8 mouse cellular contexts compared by ENCODE assay signal in the genomic region with DNA sequence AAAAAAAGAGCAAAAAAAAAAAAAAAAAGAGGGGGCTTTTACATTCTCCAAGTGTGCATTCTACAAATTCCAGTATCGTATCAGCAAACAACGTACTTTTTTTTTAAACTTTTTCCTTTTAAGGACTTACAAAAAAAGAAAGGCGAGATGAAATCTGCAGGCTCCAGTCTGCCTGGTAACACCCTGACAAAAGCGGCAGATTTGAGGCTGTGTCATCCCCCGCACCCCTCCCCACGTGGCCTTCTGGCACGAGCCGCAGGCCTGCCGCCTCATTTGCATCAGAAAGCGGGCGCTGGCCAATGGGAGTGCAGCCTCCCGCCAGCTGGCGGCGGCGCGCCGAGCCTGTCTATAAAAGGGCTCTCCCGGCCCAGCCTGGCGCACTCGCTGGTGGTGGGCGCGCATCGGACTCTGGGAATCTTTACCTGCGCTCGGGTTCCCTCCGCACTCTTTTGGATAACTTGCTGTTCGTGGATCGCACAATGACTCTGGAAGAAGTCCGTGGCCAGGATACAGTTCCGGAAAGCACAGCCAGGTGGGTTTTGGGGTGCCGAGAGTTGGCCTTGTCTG. TPM values are rescaled to one million over a fixed set of nuclear protein-coding genes. Genes with fewer than 3 reads are reported as not detected.
DNase-seq lines count a peak whose midpoint lies in the region; ATAC-seq and TF ChIP-seq lines count a peak whose summit lies in the region.

Gadd45g (plus strand) TSS at position 378 of the 567 bp plus-strand sequence.

- peak; percentile 98 for TF ChIP-seq POLR2A in testis, adult 2 months (IDR thresholded peaks at IDR 0.05; ENCODE audit: control insufficient read depth, low read depth, low read length)

- no peaks in the 10 kb centered on the region for H3K36me3 ChIP-seq in forebrain, embryonic 11.5 days (ENCODE audit: control insufficient read depth, insufficient read depth, low read length)
- H3K36me3 ChIP-seq in heart, embryonic 16.5 days (ENCODE audit: control insufficient read depth, insufficient read depth), result no peaks in the 10 kb centered on the region
- no peaks in the 10 kb centered on the region for H3K36me3 ChIP-seq in liver, embryonic 16.5 days (ENCODE audit: control insufficient read depth, insufficient read depth)
- no peaks in the 10 kb centered on the region for H3K36me3 ChIP-seq in neural tube, embryonic 13.5 days
- H3K36me3 ChIP-seq in testis, adult 2 months (ENCODE audit: control insufficient read depth, insufficient read depth, low read length), result no peaks in the 10 kb centered on the region

- H3K4me3 ChIP-seq in forebrain, embryonic 11.5 days (ENCODE audit: low read depth, low read length), result peak within 1 kb of the TSS; percentile 54
- H3K4me3 ChIP-seq in heart, embryonic 16.5 days (ENCODE audit: low read length), result peak within 1 kb of the TSS; percentile 77
- H3K4me3 ChIP-seq in liver, embryonic 16.5 days (ENCODE audit: low read depth, low read length), result peak within 1 kb of the TSS; percentile 83
- peak within 1 kb of the TSS; percentile 69 for H3K4me3 ChIP-seq in neural tube, embryonic 13.5 days
- peak within 1 kb of the TSS; percentile 87 for H3K4me3 ChIP-seq in testis, adult 2 months (ENCODE audit: control insufficient read depth, low read depth, low read length)

- peak; percentile 85 to 88 for DNase-seq in CD8-positive naive resting alpha-beta T cell, adult 2 months (ENCODE audit: low read depth in 2 of 2, low spot score in 2 of 2)
- peak; percentile 88 for DNase-seq in c-Kit-positive CD71-negative TER-119-negative erythroid progenitor cells, embryonic 14.5 days (ENCODE audit: low read depth)
- DNase-seq in forebrain, embryonic 11.5 days (ENCODE audit: low spot score), result peak; percentile 99
- peak; percentile 96 to 98 for DNase-seq in kidney, postnatal 4 days

- peaks cover 41% of the 10 kb centered on the region for H3K27me3 ChIP-seq in forebrain, embryonic 11.5 days (ENCODE audit: control insufficient read depth, insufficient read depth, low read length)
- no peaks in the 10 kb centered on the region; the same call in 1 of the 2 replicates for H3K27me3 ChIP-seq in heart, embryonic 16.5 days (ENCODE audit: control insufficient read depth, insufficient read depth, low read length)
- no peaks in the 10 kb centered on the region; the same call in 1 of the 2 replicates for H3K27me3 ChIP-seq in liver, embryonic 16.5 days (ENCODE audit: control insufficient read depth, insufficient read depth, low read depth, low read length)
- H3K27me3 ChIP-seq in neural tube, embryonic 13.5 days, result peaks cover 45% of the 10 kb centered on the region
- H3K27me3 ChIP-seq in testis, adult 2 months (ENCODE audit: control insufficient read depth, insufficient read depth, low read length), result no peaks in the 10 kb centered on the region

- H3K9me3 ChIP-seq in forebrain, embryonic 11.5 days (ENCODE audit: control insufficient read depth, low read length), result no peaks in the 10 kb centered on the region
- no peaks in the 10 kb centered on the region for H3K9me3 ChIP-seq in heart, embryonic 16.5 days (replicated peaks; ENCODE audit: control insufficient read depth, low read length)
- H3K9me3 ChIP-seq in liver, embryonic 16.5 days (replicated peaks; ENCODE audit: control insufficient read depth, low read length), result no peaks in the 10 kb centered on the region
- H3K9me3 ChIP-seq in neural tube, embryonic 13.5 days, result no peaks in the 10 kb centered on the region

- peak within 1 kb of the TSS; percentile 79 for H3K9ac ChIP-seq in forebrain, embryonic 11.5 days (ENCODE audit: low read length)
- peak within 1 kb of the TSS; percentile 85 for H3K9ac ChIP-seq in heart, embryonic 16.5 days (ENCODE audit: low read length)
- H3K9ac ChIP-seq in liver, embryonic 16.5 days (ENCODE audit: low read depth, low read length), result peak within 1 kb of the TSS; percentile 87
- peak within 1 kb of the TSS; percentile 81 for H3K9ac ChIP-seq in neural tube, embryonic 13.5 days

- peak within 1 kb of the TSS; percentile 83 for H3K4me2 ChIP-seq in forebrain, embryonic 11.5 days (ENCODE audit: low read depth, low read length, severe bottlenecking)
- H3K4me2 ChIP-seq in heart, embryonic 16.5 days (ENCODE audit: low read depth, low read length), result peak within 1 kb of the TSS; percentile 96
- peak within 1 kb of the TSS; percentile 99 for H3K4me2 ChIP-seq in liver, embryonic 16.5 days (ENCODE audit: low read depth, low read length)
- H3K4me2 ChIP-seq in neural tube, embryonic 13.5 days, result peak within 1 kb of the TSS; percentile 86

- no peak for TF ChIP-seq CTCF in testis, adult 2 months (IDR thresholded peaks at IDR 0.05; ENCODE audit: control insufficient read depth, insufficient read depth, insufficient replicate concordance, low read depth, low read length)

- peaks cover 32% of the 10 kb centered on the region for H3K4me1 ChIP-seq in forebrain, embryonic 11.5 days (replicated peaks; ENCODE audit: control insufficient read depth, insufficient read depth, low read length)
- H3K4me1 ChIP-seq in heart, embryonic 16.5 days (ENCODE audit: control insufficient read depth, insufficient read depth, low read length), result peaks cover 34% of the 10 kb centered on the region
- H3K4me1 ChIP-seq in liver, embryonic 16.5 days (ENCODE audit: control insufficient read depth, low read depth, low read length), result peaks cover 74% of the 10 kb centered on the region
- peaks cover 61% of the 10 kb centered on the region for H3K4me1 ChIP-seq in neural tube, embryonic 13.5 days (replicated peaks)
- H3K4me1 ChIP-seq in testis, adult 2 months (ENCODE audit: control insufficient read depth, insufficient read depth, low read length), result peaks cover 42% of the 10 kb centered on the region

- peak within 1 kb of the TSS; percentile 85 for H3K27ac ChIP-seq in forebrain, embryonic 11.5 days (ENCODE audit: low read depth, low read length)
- peak within 1 kb of the TSS; percentile 95 for H3K27ac ChIP-seq in heart, embryonic 16.5 days (ENCODE audit: low read length)
- H3K27ac ChIP-seq in liver, embryonic 16.5 days (ENCODE audit: low read length), result peak within 1 kb of the TSS; percentile 91
- peak within 1 kb of the TSS; percentile 91 for H3K27ac ChIP-seq in neural tube, embryonic 13.5 days (replicated peaks)
- peak within 1 kb of the TSS; percentile 87 for H3K27ac ChIP-seq in testis, adult 2 months (ENCODE audit: control insufficient read depth, insufficient read depth, low read depth, low read length)

- ATAC-seq in forebrain, embryonic 11.5 days (replicated peaks; ENCODE audit: low FRiP score), result peak; percentile 77
- ATAC-seq in heart, embryonic 16.5 days (replicated peaks; ENCODE audit: extremely low read depth, insufficient read depth, low FRiP score), result peak; percentile 73
- peak; percentile 70 for ATAC-seq in liver, embryonic 16.5 days (ENCODE audit: low read depth)
- ATAC-seq in neural tube, embryonic 13.5 days (ENCODE audit: low read depth), result peak; percentile 77

- under 1% methylated on average over 31 of the region's 31 CpGs for WGBS in forebrain, embryonic 11.5 days
- WGBS in heart, embryonic 16.5 days, result under 1% methylated on average over 31 of the region's 31 CpGs
- WGBS in liver, embryonic 16.5 days (ENCODE audit: insufficient replicate concordance), result under 1% methylated on average over 31 of the region's 31 CpGs
- WGBS in neural tube, embryonic 13.5 days, result under 1% methylated on average over 31 of the region's 31 CpGs

RNA-seq across cellular contexts. Expression of gene Gadd45g, which starts in this region (rescaled TPM):
- polyA plus RNA-seq in forebrain, embryonic 11.5 days (2014; fragmentation: Nextera tagmentation; extraction: Ambion mirVana), result 157 and 169 TPM in 2 replicates
- 43.1 and 52.1 TPM in 2 replicates for polyA plus RNA-seq in heart, embryonic 16.5 days (2015; fragmentation: Nextera tagmentation; extraction: Ambion mirVana)
- 11.2 and 11.7 TPM in 2 replicates for polyA plus RNA-seq in liver, embryonic 16.5 days (2015; fragmentation: Nextera tagmentation; extraction: Ambion mirVana)
- 96.7 and 118 TPM in 2 replicates for polyA plus RNA-seq in neural tube, embryonic 13.5 days (2015; fragmentation: Nextera tagmentation; extraction: Ambion mirVana)
- 13.0 and 13.6 TPM in 2 replicates for polyA plus RNA-seq in testis, adult 2 months (2012; rRNA removed)

Comparison
In these comparisons a context has a peak if more than half of its experiments do, and no peak if none do; other contexts are left out.
1. Peak in every context shown above with its lines: DNase-seq, ATAC-seq, H3K4me3 ChIP-seq and H3K27ac ChIP-seq.